Mouse (Mus musculus) spleen, adult 2 months (tissue): ENCODE results near the gene Atf5.

Experiments used
- CTCF ChIP-seq: fragments of 200-500 bp; IDR thresholded peaks from 2 replicates; pipeline ENCODE4 v1.5.1; 2011; ENCODE audit warnings: mild to moderate bottlenecking, inconsistent platforms; ENCODE audit not compliant: insufficient read depth, insufficient read length, insufficient replicate concordance; ENCODE audit errors: extremely low read depth
- POLR2A ChIP-seq: fragments of 200-500 bp; IDR thresholded peaks from 2 replicates; pipeline ENCODE4 v1.6.1; 2011; ENCODE audit warnings: low read depth, low read length, inconsistent platforms

- TF ChIP-seq CTCF: no peak
- no peak for TF ChIP-seq POLR2A
Observed at GRCm38 (mm10) chr7:44856265-44856916, 39.9 kb upstream of the Atf5 start.
